Mouse (Mus musculus): Measurements from ENCODE around the gene Stard13. TPM values are rescaled to one million over a fixed set of nuclear protein-coding genes. Genes with fewer than 3 reads are reported as not detected.

The Stard13 gene
- total RNA-seq, 2 experiments from 2014 or later: 23.6 TPM

Other genes with a start within 250 kb of the Stard13 start
- 1 to 10 TPM in 1 of 2 experiments, not detected in 1; 1.6 TPM for gene Gm42906, start 194.3 kb upstream of the Stard13 start, total RNA-seq (2021)